Mouse (Mus musculus): ENCODE results near the gene Dbx1. TPM values are rescaled to one million over a fixed set of nuclear protein-coding genes. Genes with fewer than 3 reads are reported as not detected.

The Dbx1 gene
- polyA plus RNA-seq, 1 experiment: not detected

DNA sequence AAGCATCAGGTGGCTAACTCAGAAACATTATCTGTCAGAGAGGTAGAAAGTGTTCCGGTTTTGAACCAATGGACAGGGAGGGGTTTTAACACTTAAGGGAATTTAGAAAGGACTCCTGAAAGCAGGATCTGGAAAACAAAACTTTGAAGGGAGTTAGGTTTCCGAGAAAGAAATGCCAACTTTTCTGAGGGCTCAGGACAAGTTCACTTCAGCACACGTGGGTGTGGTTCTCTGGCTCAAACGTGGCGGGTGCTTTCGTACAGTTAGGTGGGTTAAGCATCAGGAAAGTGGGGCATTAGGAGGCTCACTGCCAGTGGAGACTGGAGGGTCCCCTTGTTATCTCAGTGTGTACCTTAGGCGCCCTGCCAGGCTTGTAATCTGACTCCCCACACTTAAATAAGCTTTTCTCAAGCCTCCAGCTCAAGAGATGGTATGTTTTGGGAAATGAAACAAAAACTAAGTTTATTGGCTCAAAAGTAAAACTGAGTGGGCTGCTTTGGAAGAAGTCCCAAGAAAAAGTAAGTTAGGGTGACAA is 25.9 kb upstream of the Dbx1 start:
- Histone ChIP-seq H3K27ac (ENCODE audit: insufficient read depth, low read depth, low read length) (no peak overlapping the region), H3K4me1 (ENCODE audit: control insufficient read depth, insufficient read depth, insufficient read length, low read length) (no peaks in the 10 kb centered on the region), H3K27me3 (ENCODE audit: control insufficient read depth, insufficient read depth, low read length) (peaks cover 5% of the 10 kb centered on the region), H3K36me3 (ENCODE audit: control insufficient read depth, insufficient read depth, low read length) (no peaks in the 10 kb centered on the region), H3K4me3 (ENCODE audit: low read depth, low read length) (no peak overlapping the region)
- 11% methylated on average over 7 of the region's 7 CpGs for WGBS
- no peak for TF ChIP-seq POLR2A (IDR thresholded peaks at IDR 0.05; ENCODE audit: low read depth, low read length)
- TF ChIP-seq CTCF (IDR thresholded peaks at IDR 0.05; ENCODE audit: extremely low read depth, insufficient read length, insufficient replicate concordance, low read depth, low read length): no peak

DNA sequence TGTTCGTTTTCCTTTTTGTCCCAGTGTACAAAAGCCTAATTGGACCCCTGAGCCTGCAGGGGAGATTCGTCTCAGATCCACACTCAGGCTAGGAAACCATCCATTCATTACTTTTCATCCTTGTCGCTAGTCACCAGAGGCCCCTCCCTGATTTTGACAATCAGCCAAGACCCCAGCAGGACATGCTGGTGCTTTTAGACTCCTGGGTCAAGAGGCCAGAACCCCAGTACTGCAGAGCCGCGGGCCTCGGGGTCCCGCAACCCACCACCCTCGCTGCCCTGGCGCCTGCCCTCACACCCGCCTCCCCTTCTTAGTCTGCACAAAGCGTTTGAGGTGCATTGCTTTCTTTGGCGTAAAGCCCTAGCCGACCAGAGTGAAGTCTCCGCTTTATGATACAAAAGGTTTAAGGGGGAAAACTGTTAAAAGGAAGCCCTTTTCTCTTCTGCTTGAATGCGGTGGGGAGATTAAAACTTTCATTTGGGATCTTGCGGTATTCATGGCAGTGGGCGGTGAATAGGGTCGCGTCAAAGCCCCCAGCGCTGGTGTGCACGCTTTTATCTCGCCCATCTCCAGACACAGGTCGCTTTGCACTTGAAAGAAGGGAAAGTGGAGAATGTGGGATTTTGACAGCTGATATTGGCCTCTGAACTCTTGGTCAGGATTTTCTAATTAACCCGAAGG is 25.3 kb upstream of the Dbx1 start:
- 8% methylated on average over 24 of the region's 24 CpGs for WGBS
- H3K4me1 ChIP-seq (ENCODE audit: control insufficient read depth, insufficient read depth, insufficient read length, low read length): no peaks in the 10 kb centered on the region
- TF ChIP-seq POLR2A (IDR thresholded peaks at IDR 0.05; ENCODE audit: low read depth, low read length): no peak
- no peaks in the 10 kb centered on the region for H3K36me3 ChIP-seq (ENCODE audit: control insufficient read depth, insufficient read depth, low read length)
- peaks cover 5% of the 10 kb centered on the region for H3K27me3 ChIP-seq (ENCODE audit: control insufficient read depth, insufficient read depth, low read length)
- H3K4me3 ChIP-seq (ENCODE audit: low read depth, low read length): no peak overlapping the region
- H3K27ac ChIP-seq (ENCODE audit: insufficient read depth, low read depth, low read length): no peak overlapping the region

DNA sequence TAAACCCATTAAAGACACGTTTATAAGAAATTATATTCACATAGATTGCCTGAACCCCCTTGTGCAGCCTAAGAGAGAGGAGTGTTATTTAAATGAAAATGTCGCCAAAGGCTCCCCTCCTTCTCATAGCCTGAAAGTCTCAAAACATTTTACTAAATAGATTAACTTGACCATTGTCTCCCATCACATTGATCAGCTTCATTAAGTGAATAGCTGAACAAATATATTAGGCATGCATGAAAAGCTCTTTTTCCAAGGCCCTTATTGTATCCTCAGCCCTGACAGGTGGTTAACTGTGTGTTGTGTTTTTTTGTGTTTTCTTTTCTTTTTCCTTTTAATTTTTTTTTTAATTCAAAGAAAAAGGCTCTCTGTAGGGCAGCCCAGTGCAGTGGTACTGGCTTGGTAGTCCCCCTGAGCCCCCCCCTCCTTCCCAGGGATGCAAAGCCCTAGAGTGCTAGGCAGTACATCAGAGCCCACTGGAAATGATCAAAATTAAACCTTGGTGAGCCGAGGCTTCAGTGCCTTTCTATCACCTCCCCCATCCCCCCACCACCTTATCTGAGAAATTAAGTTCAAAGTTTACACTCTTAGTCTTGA is 4.2 kb upstream of the Dbx1 start:
- 39% methylated on average over 3 of the region's 3 CpGs for WGBS
- no peak for TF ChIP-seq POLR2A (IDR thresholded peaks at IDR 0.05; ENCODE audit: low read depth, low read length)
- no peak for TF ChIP-seq CTCF (IDR thresholded peaks at IDR 0.05; ENCODE audit: extremely low read depth, insufficient read length, insufficient replicate concordance, low read depth, low read length)
- no peak overlapping the region for H3K27ac ChIP-seq (ENCODE audit: insufficient read depth, low read depth, low read length)
- peaks cover 41% of the 10 kb centered on the region for H3K27me3 ChIP-seq (ENCODE audit: control insufficient read depth, insufficient read depth, low read length)
- H3K36me3 ChIP-seq (ENCODE audit: control insufficient read depth, insufficient read depth, low read length): no peaks in the 10 kb centered on the region
- no peaks in the 10 kb centered on the region; the same call in 1 of the 2 replicates for H3K4me1 ChIP-seq (ENCODE audit: control insufficient read depth, insufficient read depth, insufficient read length, low read length)
- H3K4me3 ChIP-seq (ENCODE audit: low read depth, low read length): no peak overlapping the region

- Histone ChIP-seq H3K4me3 (ENCODE audit: low read depth, low read length) (no peak overlapping the region), H3K4me1 (ENCODE audit: control insufficient read depth, insufficient read depth, insufficient read length, low read length) (no peaks in the 10 kb centered on the region; the same call in 1 of the 2 replicates), H3K36me3 (ENCODE audit: control insufficient read depth, insufficient read depth, low read length) (no peaks in the 10 kb centered on the region), H3K27ac (ENCODE audit: insufficient read depth, low read depth, low read length) (no peak overlapping the region), H3K27me3 (ENCODE audit: control insufficient read depth, insufficient read depth, low read length) (peaks cover 45% of the 10 kb centered on the region)
- no peak for TF ChIP-seq CTCF (IDR thresholded peaks at IDR 0.05; ENCODE audit: extremely low read depth, insufficient read length, insufficient replicate concordance, low read depth, low read length)
- TF ChIP-seq POLR2A (IDR thresholded peaks at IDR 0.05; ENCODE audit: low read depth, low read length): no peak
- 54% methylated on average over 18 of the region's 18 CpGs for WGBS
Measured at GRCm38 (mm10) chr7:49639864-49640708, 3.4 kb upstream of the Dbx1 start.

DNA sequence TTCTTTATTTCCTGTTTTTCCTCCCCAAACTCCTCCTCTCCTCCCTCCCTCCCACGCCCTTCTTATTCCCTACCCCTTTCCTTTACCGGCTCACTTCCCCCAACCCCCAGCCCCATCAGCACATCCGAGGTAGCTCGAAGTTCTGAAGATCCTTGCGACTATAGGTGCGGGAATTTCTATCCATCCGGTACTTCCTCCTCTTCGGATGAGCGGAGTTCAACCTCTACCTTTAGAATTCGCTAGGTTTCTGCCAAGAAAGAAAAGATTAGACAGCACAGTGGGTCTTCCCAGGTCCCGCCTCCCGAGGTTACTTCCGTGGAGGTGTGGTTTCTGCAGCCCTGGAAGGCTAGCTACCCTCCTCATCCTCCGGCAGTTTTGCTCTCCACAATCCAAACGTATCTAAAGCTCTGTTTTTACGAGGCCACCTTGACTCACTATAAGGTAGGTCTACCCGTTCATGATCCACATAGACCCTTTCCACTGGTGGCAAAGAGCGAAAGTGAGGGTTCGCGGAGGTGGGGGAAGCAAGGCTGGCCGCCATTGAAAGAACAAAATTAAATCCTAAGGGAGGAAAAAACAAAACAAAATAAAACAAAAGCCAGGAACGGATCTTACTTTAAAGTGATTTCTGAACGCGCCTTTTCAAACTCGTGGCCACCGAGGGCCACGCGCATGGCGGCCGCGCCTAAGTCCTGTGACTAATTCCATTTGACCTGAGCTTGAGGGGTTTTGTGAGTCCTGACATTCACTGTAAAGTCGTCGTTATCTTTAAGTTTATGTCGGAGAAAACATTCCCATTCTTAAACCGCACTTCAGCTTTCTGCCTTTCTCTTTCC is 2.5 kb upstream of the Dbx1 start:
- Histone ChIP-seq H3K4me1 (ENCODE audit: control insufficient read depth, insufficient read depth, insufficient read length, low read length) (no peaks in the 10 kb centered on the region; the same call in none of the 2 replicates), H3K27me3 (ENCODE audit: control insufficient read depth, insufficient read depth, low read length) (peaks cover 55% of the 10 kb centered on the region), H3K36me3 (ENCODE audit: control insufficient read depth, insufficient read depth, low read length) (no peaks in the 10 kb centered on the region), H3K4me3 (ENCODE audit: low read depth, low read length) (no peak overlapping the region), H3K27ac (ENCODE audit: insufficient read depth, low read depth, low read length) (no peak overlapping the region)
- TF ChIP-seq POLR2A (IDR thresholded peaks at IDR 0.05; ENCODE audit: low read depth, low read length) (no peak), CTCF (IDR thresholded peaks at IDR 0.05; ENCODE audit: extremely low read depth, insufficient read length, insufficient replicate concordance, low read depth, low read length) (no peak)
- 12% methylated on average over 35 of the region's 35 CpGs for WGBS

DNA sequence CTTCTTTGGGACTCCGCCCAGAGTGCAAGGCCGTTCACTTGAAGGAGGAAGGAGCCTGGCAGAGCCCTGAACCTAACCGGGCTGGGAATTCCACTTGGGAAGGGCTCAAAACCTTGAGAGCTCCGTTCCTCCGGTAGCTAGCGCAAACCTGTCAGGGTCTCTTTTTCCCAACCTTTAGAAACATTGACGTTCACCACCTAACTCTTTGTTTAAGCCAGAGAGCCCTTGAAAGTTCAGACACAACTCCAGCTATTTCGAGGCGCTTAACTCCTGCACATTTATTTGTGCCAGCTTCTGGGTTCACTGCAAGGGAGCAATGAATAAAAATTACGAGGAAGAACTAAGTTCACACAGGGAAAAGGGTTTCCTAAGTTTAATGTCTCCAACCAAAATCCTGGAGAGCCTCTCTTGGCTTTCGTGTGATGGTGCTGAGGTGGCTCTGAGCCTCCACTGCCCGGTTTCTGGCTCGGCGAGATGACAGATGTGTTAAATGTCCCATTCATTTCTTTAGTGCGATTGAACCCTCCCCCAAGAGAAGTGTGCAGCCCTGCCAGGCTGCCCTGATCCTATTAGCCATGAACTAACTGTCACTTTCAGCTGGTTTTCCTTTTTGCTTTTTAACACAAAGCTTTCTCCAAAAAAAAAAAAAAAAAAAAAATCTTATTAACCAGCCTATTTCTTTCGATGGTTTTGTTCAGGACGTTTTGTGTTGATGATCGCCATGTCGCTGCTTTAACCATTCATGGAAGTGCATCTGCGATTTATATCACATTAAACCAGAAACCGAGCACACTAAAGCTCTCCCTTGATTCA is 1.4 kb upstream of the Dbx1 start:
- H3K27me3 ChIP-seq (ENCODE audit: control insufficient read depth, insufficient read depth, low read length): peaks cover 66% of the 10 kb centered on the region
- H3K36me3 ChIP-seq (ENCODE audit: control insufficient read depth, insufficient read depth, low read length): no peaks in the 10 kb centered on the region
- whole genome bisulfite sequencing: 7% methylated on average over 21 of the region's 21 CpGs
- H3K4me1 ChIP-seq (ENCODE audit: control insufficient read depth, insufficient read depth, insufficient read length, low read length): peaks cover 5% of the 10 kb centered on the region
- H3K4me3 ChIP-seq (ENCODE audit: low read depth, low read length): no peak overlapping the region
- TF ChIP-seq POLR2A (IDR thresholded peaks at IDR 0.05; ENCODE audit: low read depth, low read length) (no peak), CTCF (IDR thresholded peaks at IDR 0.05; ENCODE audit: extremely low read depth, insufficient read length, insufficient replicate concordance, low read depth, low read length) (no peak)
- no peak overlapping the region for H3K27ac ChIP-seq (ENCODE audit: insufficient read depth, low read depth, low read length)
